Mouse (Mus musculus): ENCODE data around the gene Cd7.

Cd7 gene

GRCm38 (mm10) chr11:120990951-120991526, 48.2 kb downstream of the Cd7 start, which contains the start of gene Csnk1d:
Csnk1d (minus strand) TSS chr11:120991330.
- DNase-seq, result peak; percentile 98 to 100

GRCm38 (mm10) chr11:120990126-120990781, 49.0 kb downstream of the Cd7 start:
- peak; percentile 76 to 83 for DNase-seq

- DNase-seq, result peak in 1 of 2 experiments; percentile 34
These were observed 49.7 kb downstream of the Cd7 start for GRCm38 (mm10) chr11:120989523-120989922.

- DNase-seq, result no peak
These were observed 50.8 kb downstream of the Cd7 start for GRCm38 (mm10) chr11:120988410-120988809.

GRCm38 (mm10) chr11:120987608-120988007, 51.6 kb downstream of the Cd7 start:
- DNase-seq, result peak in 1 of 2 experiments; percentile 43

All from kidney, postnatal 36 days (tissue).